Mouse (Mus musculus): ENCODE results near the gene Msrb3.

DNA sequence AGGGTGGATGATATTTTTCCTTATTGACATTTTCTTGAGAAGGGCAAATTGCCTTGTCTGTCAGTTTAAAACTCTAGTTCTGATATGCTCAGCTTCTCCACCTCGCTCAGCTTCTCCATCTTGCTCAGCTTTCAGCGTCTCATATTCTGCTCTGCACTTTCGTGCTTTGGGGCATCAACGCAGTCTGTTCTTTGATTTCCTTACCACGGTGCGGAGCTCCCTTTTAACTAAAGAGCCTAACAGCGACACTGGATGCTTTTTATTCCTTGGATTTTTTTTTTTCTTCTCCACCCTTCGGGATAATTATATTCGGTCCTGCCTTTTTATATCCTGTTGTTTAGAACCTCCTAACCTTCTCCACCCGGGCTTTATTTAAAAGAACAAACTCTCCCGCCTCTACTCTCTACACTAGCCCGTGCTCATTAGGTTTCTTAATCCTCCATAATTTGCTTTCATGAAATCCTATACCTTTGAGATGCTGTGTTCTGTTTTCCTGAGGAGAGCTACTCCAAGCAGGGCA lies 78.1 kb downstream of the Msrb3 start:
- no peak for TF ChIP-seq CTCF (IDR thresholded peaks at IDR 0.05; ENCODE audit: extremely low read depth, insufficient read length, insufficient replicate concordance, low read depth, low read length)
- no peak for TF ChIP-seq POLR2A (IDR thresholded peaks at IDR 0.05; ENCODE audit: low read depth, low read length)
